Mouse (Mus musculus): ENCODE measurements at regions not wholly inside any gene's neighbourhood (a gene's known extent, or its start where the extent isn't known, plus 50 kb on each side); places are given as distances from the start of the nearest gene placed in this dataset.

GRCm38 (mm10) chr8:90064381-90064780, 283.8 kb downstream of the Tox3 start:
- Histone ChIP-seq H3K4me1 (ENCODE audit: control insufficient read depth, insufficient read depth, insufficient read length) (no peaks in the 10 kb centered on the region), H3K4me3 (ENCODE audit: extremely low read depth, insufficient read depth, insufficient read length) (no peak overlapping the region), H3K27ac (ENCODE audit: insufficient read depth, low read length) (no peak overlapping the region), H3K36me3 (ENCODE audit: control insufficient read depth, insufficient read depth, low read length) (no peaks in the 10 kb centered on the region), H3K27me3 (ENCODE audit: control insufficient read depth, insufficient read depth, low read length) (no peaks in the 10 kb centered on the region)
- WGBS, result 84% methylated on average over 6 of the region's 6 CpGs
- DNase-seq (ENCODE audit: low read depth in 1 of 2, low spot score in 2 of 2), result no peak
- no peak for TF ChIP-seq POLR2A (IDR thresholded peaks at IDR 0.05; ENCODE audit: low read depth, low read length)
- TF ChIP-seq CTCF (IDR thresholded peaks at IDR 0.05; ENCODE audit: extremely low read depth, insufficient read depth, insufficient read length, insufficient replicate concordance), result no peak

GRCm38 (mm10) chr8:90063291-90063690, 284.9 kb downstream of the Tox3 start:
- H3K4me3 ChIP-seq (ENCODE audit: extremely low read depth, insufficient read depth, insufficient read length), result no peak overlapping the region
- H3K27me3 ChIP-seq (ENCODE audit: control insufficient read depth, insufficient read depth, low read length), result no peaks in the 10 kb centered on the region
- no peaks in the 10 kb centered on the region for H3K4me1 ChIP-seq (ENCODE audit: control insufficient read depth, insufficient read depth, insufficient read length)
- WGBS, result 86% methylated on average over 1 of the region's 1 CpGs
- H3K36me3 ChIP-seq (ENCODE audit: control insufficient read depth, insufficient read depth, low read length), result no peaks in the 10 kb centered on the region
- DNase-seq (ENCODE audit: low read depth in 1 of 2, low spot score in 2 of 2), result no peak
- TF ChIP-seq POLR2A (IDR thresholded peaks at IDR 0.05; ENCODE audit: low read depth, low read length) (no peak), CTCF (IDR thresholded peaks at IDR 0.05; ENCODE audit: extremely low read depth, insufficient read depth, insufficient read length, insufficient replicate concordance) (no peak)
- no peak overlapping the region for H3K27ac ChIP-seq (ENCODE audit: insufficient read depth, low read length)

GRCm38 (mm10) chr8:90058631-90059166, 289.4 kb downstream of the Tox3 start:
- no peaks in the 10 kb centered on the region for H3K36me3 ChIP-seq (ENCODE audit: control insufficient read depth, insufficient read depth, low read length)
- H3K27ac ChIP-seq (ENCODE audit: insufficient read depth, low read length), result no peak overlapping the region
- no peaks in the 10 kb centered on the region for H3K4me1 ChIP-seq (ENCODE audit: control insufficient read depth, insufficient read depth, insufficient read length)
- H3K27me3 ChIP-seq (ENCODE audit: control insufficient read depth, insufficient read depth, low read length), result no peaks in the 10 kb centered on the region
- no peak for TF ChIP-seq CTCF (IDR thresholded peaks at IDR 0.05; ENCODE audit: extremely low read depth, insufficient read depth, insufficient read length, insufficient replicate concordance)
- TF ChIP-seq POLR2A (IDR thresholded peaks at IDR 0.05; ENCODE audit: low read depth, low read length), result no peak
- no peak for DNase-seq (ENCODE audit: low read depth in 1 of 2, low spot score in 2 of 2)
- no peak overlapping the region for H3K4me3 ChIP-seq (ENCODE audit: extremely low read depth, insufficient read depth, insufficient read length)
- WGBS, result 88% methylated on average over 9 of the region's 9 CpGs

GRCm38 (mm10) chr8:90056331-90056730, 291.8 kb downstream of the Tox3 start:
- 81% methylated on average over 1 of the region's 1 CpGs for WGBS
- Histone ChIP-seq H3K27ac (ENCODE audit: insufficient read depth, low read length) (no peak overlapping the region), H3K27me3 (ENCODE audit: control insufficient read depth, insufficient read depth, low read length) (no peaks in the 10 kb centered on the region), H3K4me1 (ENCODE audit: control insufficient read depth, insufficient read depth, insufficient read length) (no peaks in the 10 kb centered on the region), H3K36me3 (ENCODE audit: control insufficient read depth, insufficient read depth, low read length) (no peaks in the 10 kb centered on the region), H3K4me3 (ENCODE audit: extremely low read depth, insufficient read depth, insufficient read length) (no peak overlapping the region)
- DNase-seq (ENCODE audit: low read depth in 1 of 2, low spot score in 2 of 2), result no peak
- no peak for TF ChIP-seq POLR2A (IDR thresholded peaks at IDR 0.05; ENCODE audit: low read depth, low read length)
- no peak for TF ChIP-seq CTCF (IDR thresholded peaks at IDR 0.05; ENCODE audit: extremely low read depth, insufficient read depth, insufficient read length, insufficient replicate concordance)

GRCm38 (mm10) chr8:90046779-90047178, 301.4 kb downstream of the Tox3 start:
- Histone ChIP-seq H3K36me3 (ENCODE audit: control insufficient read depth, insufficient read depth, low read length) (no peaks in the 10 kb centered on the region), H3K4me3 (ENCODE audit: extremely low read depth, insufficient read depth, insufficient read length) (no peak overlapping the region), H3K27ac (ENCODE audit: insufficient read depth, low read length) (no peak overlapping the region), H3K4me1 (ENCODE audit: control insufficient read depth, insufficient read depth, insufficient read length) (no peaks in the 10 kb centered on the region), H3K27me3 (ENCODE audit: control insufficient read depth, insufficient read depth, low read length) (no peaks in the 10 kb centered on the region)
- no peak for DNase-seq (ENCODE audit: low read depth in 1 of 2, low spot score in 2 of 2)
- whole genome bisulfite sequencing, result 86% methylated on average over 9 of the region's 9 CpGs
- TF ChIP-seq POLR2A (IDR thresholded peaks at IDR 0.05; ENCODE audit: low read depth, low read length), result no peak
- no peak for TF ChIP-seq CTCF (IDR thresholded peaks at IDR 0.05; ENCODE audit: extremely low read depth, insufficient read depth, insufficient read length, insufficient replicate concordance)

- Histone ChIP-seq H3K4me3 (ENCODE audit: extremely low read depth, insufficient read depth, insufficient read length) (no peak overlapping the region), H3K36me3 (ENCODE audit: control insufficient read depth, insufficient read depth, low read length) (no peaks in the 10 kb centered on the region), H3K27me3 (ENCODE audit: control insufficient read depth, insufficient read depth, low read length) (no peaks in the 10 kb centered on the region), H3K27ac (ENCODE audit: insufficient read depth, low read length) (no peak overlapping the region), H3K4me1 (ENCODE audit: control insufficient read depth, insufficient read depth, insufficient read length) (no peaks in the 10 kb centered on the region)
- no peak for DNase-seq (ENCODE audit: low read depth in 1 of 2, low spot score in 2 of 2)
- TF ChIP-seq POLR2A (IDR thresholded peaks at IDR 0.05; ENCODE audit: low read depth, low read length), result no peak
- TF ChIP-seq CTCF (IDR thresholded peaks at IDR 0.05; ENCODE audit: extremely low read depth, insufficient read depth, insufficient read length, insufficient replicate concordance), result no peak
- WGBS, result 81% methylated on average over 3 of the region's 3 CpGs
Measured at GRCm38 (mm10) chr8:90036436-90036835, 311.7 kb downstream of the Tox3 start.

GRCm38 (mm10) chr8:90032572-90032971, 315.6 kb downstream of the Tox3 start:
- 89% methylated on average over 4 of the region's 4 CpGs for WGBS

More at GRCm38 (mm10) chr8:90032572-90032971, 315.6 kb downstream of the Tox3 start:
- Histone ChIP-seq H3K4me3 (ENCODE audit: extremely low read depth, insufficient read depth, insufficient read length) (no peak overlapping the region), H3K36me3 (ENCODE audit: control insufficient read depth, insufficient read depth, low read length) (no peaks in the 10 kb centered on the region), H3K4me1 (ENCODE audit: control insufficient read depth, insufficient read depth, insufficient read length) (no peaks in the 10 kb centered on the region), H3K27ac (ENCODE audit: insufficient read depth, low read length) (no peak overlapping the region), H3K27me3 (ENCODE audit: control insufficient read depth, insufficient read depth, low read length) (no peaks in the 10 kb centered on the region)
- TF ChIP-seq CTCF (IDR thresholded peaks at IDR 0.05; ENCODE audit: extremely low read depth, insufficient read depth, insufficient read length, insufficient replicate concordance) (no peak), POLR2A (IDR thresholded peaks at IDR 0.05; ENCODE audit: low read depth, low read length) (no peak)
- DNase-seq (ENCODE audit: low read depth in 1 of 2, low spot score in 2 of 2), result no peak
